Mouse (Mus musculus): ENCODE results near the gene P3h2. TPM values are rescaled to one million over a fixed set of nuclear protein-coding genes. Genes with fewer than 3 reads are reported as not detected.

Gene P3h2
- total RNA-seq, 2 experiments from 2014 or later: 6.5 to 6.8 TPM

DNA sequence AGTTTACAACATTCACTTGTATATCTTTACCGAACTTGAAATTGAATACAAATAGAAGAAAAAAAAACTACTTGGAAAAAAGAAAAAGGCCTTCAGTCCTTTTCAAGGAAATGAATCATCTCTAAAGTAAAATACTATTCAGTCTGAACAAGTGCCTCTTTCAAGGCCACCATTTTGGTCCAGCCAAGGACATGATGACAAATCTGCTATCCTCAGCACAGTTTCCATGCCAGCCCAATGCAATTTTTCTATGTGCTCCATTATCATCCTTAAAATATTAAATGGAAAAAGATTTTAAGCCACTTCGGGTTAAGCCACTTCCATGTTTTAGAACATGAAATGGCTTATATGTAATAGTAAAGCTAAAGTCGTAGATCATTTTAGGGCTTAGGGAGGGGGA is 35.2 kb downstream of the P3h2 start:
- DNase-seq: peak; percentile 55

DNA sequence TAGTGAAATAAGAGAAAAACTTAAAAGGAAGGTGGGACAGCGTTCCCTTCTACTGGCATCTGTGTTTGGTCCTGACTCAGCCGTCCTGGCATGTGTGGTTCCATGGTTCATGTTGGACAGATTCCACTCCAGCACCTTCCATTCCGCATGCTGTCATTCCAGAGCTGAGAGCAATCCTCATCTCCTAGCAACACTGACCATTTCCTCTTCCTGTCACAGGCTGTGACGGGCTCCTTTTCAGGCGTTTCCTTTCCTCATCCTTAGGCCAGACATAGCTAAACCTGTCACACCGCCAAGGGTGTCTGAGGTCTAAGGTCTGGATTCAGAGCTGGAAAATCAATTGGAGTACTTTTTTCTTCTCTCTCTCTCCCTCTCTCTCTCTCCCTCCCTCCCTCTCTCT is 40.5 kb downstream of the P3h2 start:
- DNase-seq: peak; percentile 24 to 34

DNA sequence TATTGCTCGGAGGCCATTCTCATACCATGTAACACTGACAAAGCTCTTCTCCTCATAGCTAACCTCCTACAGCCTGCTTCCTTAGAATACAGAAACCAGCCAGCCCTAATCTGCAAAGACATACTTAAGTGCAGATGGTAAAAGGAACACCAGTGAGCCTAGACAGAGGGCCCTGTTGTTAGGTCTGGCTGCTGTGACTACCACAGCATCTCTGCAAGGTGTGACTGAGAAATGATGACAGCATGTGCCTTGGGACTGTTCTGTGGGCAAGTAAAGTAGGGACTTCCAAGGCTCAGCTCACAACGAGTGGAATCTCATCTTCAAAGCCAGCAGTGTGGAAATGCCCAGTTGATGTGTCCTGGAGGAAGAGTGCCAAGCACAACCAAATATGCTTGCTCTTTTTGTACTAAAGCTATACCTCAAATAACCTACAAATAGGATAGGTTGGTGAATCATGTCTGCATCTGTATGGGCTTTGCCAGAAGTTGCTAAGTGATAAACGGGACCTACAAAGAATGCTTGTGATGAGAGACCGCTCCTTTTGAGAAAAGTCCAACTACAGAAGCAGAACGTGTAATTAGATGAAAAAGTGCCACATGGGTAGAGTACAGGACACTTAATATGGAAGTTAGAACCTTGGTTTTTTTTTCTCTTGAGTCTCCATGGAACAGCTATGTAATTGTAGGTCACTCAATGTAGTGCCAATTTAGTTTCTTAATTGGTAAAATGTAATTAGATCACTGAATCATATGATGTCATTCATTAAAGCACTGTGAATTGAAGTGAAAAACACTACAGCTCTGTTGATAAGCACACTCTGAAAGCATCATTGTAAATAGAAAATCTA is 45.1 kb downstream of the P3h2 start:
- DNase-seq: no peak

DNA sequence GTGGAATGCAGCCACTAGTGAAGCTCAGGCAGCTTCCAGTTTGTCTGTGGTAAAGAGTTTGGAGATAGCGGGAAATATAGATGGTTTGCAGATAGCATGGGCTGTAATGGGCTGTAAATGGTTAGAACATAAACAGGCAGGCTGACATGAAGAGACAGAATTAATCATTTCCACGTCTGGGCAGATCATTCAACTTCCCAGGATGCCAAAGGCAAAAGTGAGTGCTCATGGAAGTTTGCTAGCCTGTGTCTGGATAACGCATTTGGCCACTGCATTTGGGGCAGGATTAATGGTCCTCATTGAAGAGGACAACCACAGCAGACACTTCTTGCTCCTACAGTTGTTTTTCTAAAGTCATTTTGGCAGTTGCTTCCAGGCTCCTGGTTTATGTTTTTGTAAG is 52.0 kb downstream of the P3h2 start:
- no peak for DNase-seq

DNA sequence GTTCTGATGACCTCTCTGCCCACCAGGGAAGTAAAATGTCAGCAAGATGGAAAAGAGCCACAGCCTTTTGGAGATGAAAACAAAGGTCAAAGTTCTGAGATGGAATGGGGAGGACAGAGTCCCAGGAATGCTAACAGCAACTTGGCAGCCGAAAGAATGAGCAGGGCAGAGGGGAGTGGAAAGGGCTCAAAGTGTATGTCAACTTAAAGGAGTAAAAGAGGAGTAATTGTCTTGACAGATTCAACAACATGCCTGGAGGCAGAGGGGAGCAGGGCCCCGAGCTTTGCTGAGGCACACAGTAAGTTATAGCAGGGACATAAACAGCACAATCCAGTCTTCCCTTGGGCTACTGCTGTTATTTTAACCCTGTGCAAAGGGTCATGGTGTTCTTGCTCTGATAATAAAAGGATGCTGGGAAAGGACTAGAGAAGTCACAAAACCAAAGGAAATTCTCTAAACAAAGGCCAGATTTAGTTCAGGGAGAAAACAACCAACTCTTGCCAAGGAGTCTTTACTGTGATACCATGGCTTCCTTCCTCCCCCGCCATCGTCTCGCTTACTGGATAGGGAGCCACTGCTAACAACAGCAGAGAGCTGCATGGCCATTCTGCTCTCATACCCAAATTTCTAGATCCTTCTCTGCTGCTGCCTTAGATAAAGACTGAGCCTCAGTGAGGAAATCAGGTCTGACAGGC is 56.0 kb downstream of the P3h2 start:
- DNase-seq: peak in 1 of 2 experiments; percentile 25

DNA sequence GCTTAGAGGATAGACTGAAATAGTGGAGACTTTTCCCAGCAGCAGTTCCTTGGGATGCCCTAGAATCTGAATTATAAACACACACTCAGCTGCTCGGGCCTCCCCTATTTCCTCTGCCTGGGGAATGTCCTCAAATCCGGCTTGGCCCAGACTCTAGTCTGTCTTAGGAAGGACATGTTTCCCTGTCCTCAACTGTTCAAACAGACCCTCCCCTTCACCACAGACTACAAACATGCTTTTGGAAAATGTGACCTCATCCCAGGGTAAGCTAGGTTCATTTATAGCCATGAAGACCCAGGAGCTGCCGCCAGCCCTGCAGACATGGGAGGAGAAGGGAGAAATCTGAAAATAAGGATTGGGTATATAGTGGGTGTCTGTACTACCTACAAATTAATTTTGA is 57.7 kb downstream of the P3h2 start:
- DNase-seq: no peak

DNA sequence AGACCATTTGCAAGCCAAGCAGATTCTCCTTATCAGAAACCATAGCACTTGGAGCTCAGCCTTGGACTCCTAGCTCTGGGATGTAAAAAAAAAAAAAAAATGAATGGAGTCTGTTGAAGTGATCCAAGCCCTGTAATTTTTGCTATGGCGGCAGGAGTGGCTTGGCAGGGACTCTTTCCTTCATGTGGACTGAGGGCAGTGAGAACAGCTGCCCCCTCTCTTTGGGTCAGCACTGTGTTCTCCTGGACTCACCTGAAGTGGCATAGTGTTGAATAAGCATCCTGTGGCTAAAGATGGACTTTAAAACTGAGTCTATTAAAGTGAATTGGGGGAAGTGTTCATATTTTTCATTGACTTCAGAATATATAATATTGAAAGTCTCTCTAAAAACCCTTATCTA is 58.2 kb downstream of the P3h2 start:
- no peak for DNase-seq

DNA sequence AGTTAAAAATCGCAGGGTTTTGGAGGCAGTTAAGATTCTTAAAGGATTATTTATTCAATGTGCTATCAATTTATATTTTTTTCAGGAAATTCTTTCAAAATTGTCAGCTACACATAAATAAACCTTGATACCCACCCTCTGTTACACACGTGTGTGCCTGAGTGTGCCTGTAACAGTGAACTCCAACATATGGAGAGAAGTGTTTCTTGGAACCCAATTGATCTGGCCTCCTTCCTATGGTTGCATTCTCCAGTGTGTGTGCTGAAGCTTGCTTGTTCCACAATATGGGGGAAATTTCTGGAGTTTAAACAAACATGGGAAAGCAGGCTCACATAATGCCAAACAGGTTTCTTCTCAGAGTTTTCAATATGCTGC is 63.7 kb downstream of the P3h2 start:
- DNase-seq: no peak

DNA sequence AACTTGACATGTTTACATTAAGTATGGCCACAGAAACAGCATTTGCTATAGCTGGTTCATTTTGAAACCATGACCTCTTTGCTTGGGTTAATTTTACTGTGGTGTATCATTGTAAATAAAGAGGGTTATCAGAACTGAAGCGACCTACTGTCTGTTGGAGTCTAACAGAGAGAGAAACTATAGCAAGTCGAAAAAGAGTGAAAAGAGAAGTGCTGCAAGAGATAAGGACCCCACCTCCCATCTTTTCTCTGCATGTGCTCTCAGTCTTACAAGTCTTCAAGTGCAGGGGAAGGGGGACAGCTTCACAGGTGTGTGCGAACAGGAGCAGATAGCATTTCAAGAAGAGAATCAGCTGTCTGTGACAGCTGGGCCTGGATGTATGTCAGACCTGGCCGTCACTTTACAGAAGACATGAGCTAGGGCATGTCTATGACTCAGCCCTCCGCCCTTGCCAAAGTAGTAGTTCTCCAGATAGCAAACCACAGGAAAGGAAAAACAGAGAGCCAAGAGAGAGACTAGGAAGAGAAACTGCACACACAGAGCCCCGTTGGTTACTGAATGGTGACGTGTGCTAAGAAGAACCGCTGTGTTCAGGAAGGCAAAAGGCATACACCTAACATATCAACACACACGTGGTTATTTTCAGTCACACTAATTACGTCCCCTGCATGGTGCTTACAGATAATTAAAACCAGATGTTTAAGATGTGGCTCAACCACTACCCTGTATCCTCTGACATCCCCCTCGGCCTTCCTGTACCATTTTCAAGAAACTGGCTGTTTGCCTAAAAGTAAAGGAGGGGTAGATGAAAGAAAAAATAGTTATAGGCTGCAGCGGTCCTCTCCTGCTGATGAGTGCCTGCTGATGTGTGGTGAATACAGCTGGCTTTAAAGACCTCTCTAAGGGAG is 64.3 kb downstream of the P3h2 start:
- DNase-seq: peak; percentile 64 to 66

DNA sequence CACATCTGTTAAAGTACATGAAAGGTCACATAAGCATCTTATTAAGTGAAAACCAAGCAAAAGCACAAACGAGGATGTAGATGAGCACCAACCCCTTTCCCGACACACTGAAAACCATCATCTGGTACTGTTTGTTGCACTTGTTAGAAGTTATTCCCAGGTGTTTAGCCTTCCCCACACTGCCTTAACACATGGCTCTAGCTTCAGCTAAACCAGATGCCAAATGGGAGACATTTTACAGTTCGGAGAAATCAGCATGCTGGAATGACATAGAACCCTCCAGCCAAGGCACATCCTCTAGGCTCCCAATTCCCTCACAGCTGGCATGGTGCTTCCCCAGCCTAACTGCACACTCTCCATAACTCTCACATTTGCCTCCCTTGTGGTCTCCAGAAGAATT is 66.3 kb downstream of the P3h2 start:
- DNase-seq: no peak

DNA sequence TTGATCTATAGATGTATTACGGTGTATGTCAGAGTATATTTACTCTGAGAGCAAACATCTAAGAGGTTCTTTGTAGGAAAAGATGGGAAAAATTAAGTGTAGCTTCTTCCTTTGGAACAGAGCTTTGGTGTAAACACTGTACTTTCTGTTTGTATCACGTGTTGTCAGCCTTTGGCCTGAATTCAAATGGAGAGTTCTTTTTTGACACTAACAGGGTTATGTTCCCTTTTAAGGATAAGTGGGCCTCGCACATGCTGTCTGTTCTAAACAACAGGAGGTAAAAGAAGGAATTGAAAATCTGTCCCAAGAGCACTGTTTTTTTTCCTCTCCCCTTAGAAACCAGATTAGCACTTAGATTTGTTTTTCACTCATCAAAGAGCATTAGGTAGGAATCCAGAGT is 70.1 kb downstream of the P3h2 start:
- DNase-seq: no peak

DNA sequence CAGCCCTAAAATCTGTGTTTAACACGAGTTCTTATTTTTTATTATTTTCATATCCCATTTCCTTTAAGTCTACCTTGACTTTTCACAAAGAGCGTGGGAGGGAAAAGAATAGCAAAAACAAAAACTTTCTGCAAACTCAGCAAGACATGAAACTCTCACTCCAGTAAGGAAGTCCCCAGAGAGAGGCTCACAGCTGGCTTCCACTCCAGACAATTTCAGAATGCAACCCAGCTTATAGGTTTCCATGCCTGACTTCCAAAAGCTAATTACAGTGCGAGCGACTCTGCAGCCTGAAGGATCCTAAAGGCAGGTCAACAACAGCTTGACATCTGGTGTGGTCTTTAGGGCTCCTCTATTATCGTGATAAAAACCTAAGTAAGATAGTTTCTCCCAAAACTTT is 70.5 kb downstream of the P3h2 start:
- DNase-seq: no peak

DNA sequence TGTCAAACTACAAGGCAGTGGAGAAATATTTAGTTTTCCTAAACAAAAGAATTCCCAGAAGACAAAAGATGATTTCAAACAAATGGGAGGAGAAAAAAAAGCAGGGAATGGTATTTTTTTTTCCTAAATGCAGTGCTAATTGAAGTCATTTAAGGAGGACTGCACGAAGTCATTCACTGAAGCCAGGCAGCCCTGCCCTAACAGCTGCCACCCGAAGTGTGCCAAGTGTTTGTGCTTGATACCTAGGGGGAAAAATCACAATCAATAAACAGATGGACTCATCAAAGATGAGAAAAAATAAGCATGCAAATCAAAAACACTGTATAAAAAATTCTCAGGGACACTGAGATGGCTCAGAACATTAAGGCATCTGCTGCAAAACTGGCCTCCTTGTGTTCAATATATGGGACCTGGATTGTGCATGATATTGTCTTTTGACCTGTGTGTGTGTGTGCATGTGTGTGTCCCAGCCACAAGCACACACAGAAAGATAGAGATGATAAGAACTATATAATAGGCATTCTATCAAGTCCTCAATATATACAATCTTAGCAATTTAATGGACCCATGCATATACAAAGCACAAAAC is 76.1 kb downstream of the P3h2 start:
- no peak for DNase-seq

DNA sequence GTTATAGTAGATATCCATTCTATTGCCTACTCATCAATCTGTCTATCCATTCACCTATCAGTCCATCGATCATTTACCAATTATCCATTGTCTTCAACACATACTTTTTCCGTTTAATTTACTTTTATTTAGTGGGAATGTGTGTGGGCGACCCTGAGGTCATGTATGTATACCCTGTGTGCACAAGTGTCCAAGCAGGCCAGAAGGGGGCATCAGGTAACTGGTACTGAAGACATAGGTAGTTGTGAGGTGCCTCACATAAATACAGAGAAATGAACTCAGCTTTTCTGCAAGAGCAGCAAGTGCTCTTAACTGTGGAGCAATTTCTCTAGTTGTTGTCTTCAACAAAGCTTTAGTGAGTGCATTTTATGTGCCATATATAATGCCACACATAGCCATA is 79.2 kb downstream of the P3h2 start:
- no peak for DNase-seq

DNA sequence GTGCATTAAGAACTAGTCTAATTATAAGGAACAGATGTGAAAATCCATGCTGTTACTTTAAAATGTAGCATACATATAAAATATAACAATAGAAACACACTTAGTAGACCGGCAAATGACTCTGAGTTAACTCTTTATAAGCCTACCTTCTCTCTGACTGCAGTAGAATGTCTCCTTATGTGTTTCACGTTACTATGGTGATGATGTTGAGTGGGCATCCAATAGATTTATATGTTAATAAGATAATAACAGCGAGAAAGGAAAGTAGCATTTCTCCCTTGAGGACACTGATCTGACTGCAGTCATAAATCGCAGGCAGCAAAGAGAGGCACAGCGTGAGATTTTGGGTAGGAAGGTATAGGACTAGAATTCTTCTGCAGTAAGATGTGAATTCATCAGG is 81.0 kb downstream of the P3h2 start:
- DNase-seq: no peak

DNA sequence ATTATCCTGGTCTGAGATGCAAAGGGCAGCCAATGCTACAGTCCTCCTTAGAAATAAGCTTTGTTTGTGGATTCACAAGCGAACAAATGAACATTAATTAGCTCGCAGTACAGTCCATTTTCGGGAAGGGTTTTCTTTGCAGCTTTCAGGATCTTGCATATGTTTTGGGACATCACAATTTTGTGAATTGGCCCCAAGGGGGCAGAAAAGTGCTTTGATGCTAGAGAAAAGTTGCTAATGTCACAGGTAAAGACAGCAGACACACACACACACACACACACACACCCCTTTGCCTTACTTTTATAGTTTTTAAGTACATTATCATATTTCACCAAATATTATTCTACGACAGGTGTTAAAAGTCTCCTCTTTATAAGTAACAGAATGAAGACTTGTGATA is 82.2 kb downstream of the P3h2 start:
- peak; percentile 9 to 35 for DNase-seq

DNA sequence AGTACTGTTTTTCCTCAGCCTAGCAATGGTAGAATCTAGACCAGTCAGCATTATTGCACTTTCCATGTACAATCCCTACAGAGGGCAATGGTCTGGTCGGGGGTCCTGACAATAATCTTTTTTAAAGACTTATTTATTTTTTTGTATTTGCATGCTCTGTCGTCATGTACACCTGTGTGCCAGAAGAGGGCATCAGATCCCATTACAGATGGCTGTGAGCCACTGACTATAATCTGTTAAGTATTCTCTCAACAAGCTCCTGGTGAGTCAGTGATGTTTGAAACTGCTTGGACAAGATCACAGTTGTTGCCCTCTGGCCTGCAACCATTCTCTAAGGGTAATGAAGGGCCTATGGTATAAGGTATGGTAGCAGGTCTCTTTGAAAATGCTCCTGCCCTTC is 83.8 kb downstream of the P3h2 start:
- no peak for DNase-seq

DNA sequence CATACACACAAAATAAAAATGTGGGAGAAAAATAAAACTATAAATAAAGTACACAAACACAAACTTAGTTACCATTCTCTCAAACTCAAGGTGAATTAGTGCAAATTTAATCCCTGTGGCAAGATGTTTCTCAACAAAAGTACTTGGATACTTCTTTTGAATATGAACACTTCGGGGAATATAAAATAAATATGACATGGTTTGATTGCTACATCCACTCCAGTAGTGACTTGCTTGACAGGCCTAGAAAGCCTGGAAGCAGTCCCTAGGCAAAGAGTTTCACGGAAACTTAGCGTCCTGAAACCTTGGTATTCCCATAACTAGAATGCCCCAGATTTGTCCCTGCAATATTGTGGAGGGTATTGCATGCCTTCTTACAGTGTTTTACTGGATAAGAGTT is 99.8 kb downstream of the P3h2 start:
- no peak for DNase-seq

DNA sequence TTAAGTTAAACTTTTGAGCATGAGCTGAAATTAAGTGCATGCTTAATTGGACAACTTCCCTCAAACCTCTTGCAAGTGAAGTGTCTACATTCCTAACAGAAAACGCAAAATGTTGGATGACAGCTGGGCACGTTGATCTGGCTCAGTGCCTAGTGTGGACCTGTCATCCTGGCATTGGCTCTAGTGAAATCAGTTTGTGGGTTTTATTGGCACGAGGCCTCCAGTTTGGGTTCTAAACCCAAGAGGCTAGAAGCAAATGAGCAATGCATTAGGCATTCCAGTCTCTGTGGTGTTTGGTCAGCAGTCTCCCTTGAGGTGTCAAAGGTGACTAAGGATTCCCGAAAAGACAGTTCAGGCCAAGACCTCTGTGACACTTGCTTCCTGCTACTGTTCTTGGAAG is 102.3 kb downstream of the P3h2 start:
- peak; percentile 27 to 39 for DNase-seq

DNA sequence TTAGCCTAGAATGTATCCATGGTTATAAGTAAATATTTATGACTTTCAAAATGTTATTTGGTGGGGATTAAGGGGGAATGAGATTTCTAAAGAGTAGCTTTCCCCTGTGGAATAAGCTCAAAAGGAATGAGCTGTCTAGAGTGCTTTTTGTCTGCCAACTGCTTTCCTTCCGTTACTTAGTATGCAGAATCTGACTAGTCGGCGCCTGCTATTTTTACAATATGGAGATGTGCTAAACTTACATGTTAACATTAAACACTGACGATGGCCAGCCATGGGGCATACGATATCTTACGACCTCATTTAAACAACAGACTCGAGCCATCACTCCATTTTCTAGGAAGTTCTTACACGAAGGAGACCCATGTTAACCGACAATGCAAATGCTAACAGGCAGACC is 102.7 kb downstream of the P3h2 start:
- DNase-seq: no peak

DNA sequence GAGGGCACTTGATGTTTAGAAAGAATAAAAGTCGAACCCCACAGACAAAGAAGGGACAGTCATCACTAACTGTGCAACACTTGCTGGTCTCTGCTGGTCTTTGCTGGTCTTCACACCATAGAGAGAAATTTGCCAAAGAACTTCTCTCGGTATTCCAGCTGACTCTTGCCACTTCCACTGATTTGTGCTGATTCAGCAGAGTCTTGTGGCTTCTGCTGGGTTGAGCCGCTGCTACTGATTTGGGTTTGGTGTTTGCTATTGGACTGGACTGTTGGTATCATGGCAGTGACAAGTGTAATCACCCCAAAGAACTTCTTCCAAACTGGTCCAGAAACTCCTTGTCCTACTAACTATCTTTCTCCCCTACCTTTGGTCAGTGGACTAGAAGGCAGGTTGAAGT is 111.0 kb downstream of the P3h2 start:
- no peak for DNase-seq

DNA sequence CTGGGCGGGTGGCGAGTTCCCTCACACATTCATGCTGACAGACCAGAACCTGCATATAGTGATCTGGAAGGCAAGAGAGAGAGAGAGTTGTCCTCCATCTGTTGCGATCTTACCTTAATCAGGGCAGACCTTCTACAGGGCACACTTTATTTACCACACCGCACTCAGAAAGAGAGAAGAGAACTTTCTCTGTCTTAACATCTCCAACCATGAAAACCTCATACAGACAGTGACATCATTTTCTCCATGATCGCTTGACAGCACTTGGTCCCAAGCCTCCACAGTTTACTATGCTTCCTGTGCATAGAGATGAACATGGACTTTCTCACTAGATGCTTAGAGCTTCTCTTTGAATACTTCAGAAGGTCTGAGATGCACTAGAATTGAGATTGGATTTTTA is 118.4 kb downstream of the P3h2 start:
- no peak for DNase-seq

All from adrenal gland, postnatal 36 days (tissue).